ENCODE assay signal across 22 mouse cellular contexts in genomic region chr1:65169536-65169935, GRCm38 (mm10). TPM values are rescaled to one million over a fixed set of nuclear protein-coding genes. Genes with fewer than 3 reads are reported as not detected.
A peak's percentile ranks its signal among the peaks of the same experiment; 100 is the strongest.
DNase-seq lines count a peak whose midpoint lies in the region; ATAC-seq and TF ChIP-seq lines count a peak whose summit lies in the region.
"Had no signal": no experiment of that assay in that cellular context is flagged by ENCODE, and none has a peak within 500 bp of the region (broad histone marks: within the 10 kb centered on the region; RNA-seq: fewer than 3 reads in every experiment).

No protein-coding gene starts in this region.

- 78% methylated on average over 7 of the region's 7 CpGs for WGBS in intestine, embryonic 16.5 days
- WGBS in intestine, embryonic 15.5 days = 76% methylated on average over 7 of the region's 7 CpGs
- 82% methylated on average over 7 of the region's 7 CpGs for WGBS in lung, postnatal 0 days
- WGBS in intestine, postnatal 0 days = 64% methylated on average over 7 of the region's 7 CpGs

- no peak overlapping the region for H3K27ac ChIP-seq in intestine, embryonic 16.5 days (ENCODE audit: low read length)
- H3K27ac ChIP-seq in intestine, embryonic 15.5 days = no peak overlapping the region
- H3K27ac ChIP-seq in lung, postnatal 0 days (ENCODE audit: low read length) = no peak overlapping the region
- peak overlapping the region; percentile 50; the same call in 1 of the 2 replicates for H3K27ac ChIP-seq in intestine, postnatal 0 days (ENCODE audit: low read depth, low read length)
- H3K27ac ChIP-seq: embryonic facial prominence, embryonic 13.5 days; forebrain, embryonic 12.5 days; hindbrain, embryonic 15.5 days had no signal

- H3K4me3 ChIP-seq in intestine, embryonic 16.5 days (ENCODE audit: low read length) = no peak overlapping the region
- no peak overlapping the region for H3K4me3 ChIP-seq in intestine, embryonic 15.5 days (replicated peaks)
- no peak overlapping the region for H3K4me3 ChIP-seq in lung, postnatal 0 days (ENCODE audit: low read depth, low read length)
- no peak overlapping the region for H3K4me3 ChIP-seq in intestine, postnatal 0 days (ENCODE audit: low read depth, low read length)
- H3K4me3 ChIP-seq: embryonic facial prominence, embryonic 13.5 days; forebrain, embryonic 12.5 days; heart, embryonic 12.5 days; hindbrain, embryonic 15.5 days had no signal

- peak; percentile 57; the same call in 1 of the 2 replicates for ATAC-seq in intestine, embryonic 16.5 days
- ATAC-seq in intestine, embryonic 15.5 days = no peak
- ATAC-seq in lung, postnatal 0 days = no peak
- ATAC-seq in intestine, postnatal 0 days = peak; percentile 78
- ATAC-seq: forebrain, embryonic 16.5 days had no signal

- H3K9me3 ChIP-seq in intestine, embryonic 16.5 days (ENCODE audit: control insufficient read depth, low read length) = no peaks in the 10 kb centered on the region
- H3K9me3 ChIP-seq in intestine, embryonic 15.5 days = no peaks in the 10 kb centered on the region
- H3K9me3 ChIP-seq in lung, postnatal 0 days (ENCODE audit: low read length) = no peaks in the 10 kb centered on the region
- H3K9me3 ChIP-seq in intestine, postnatal 0 days (ENCODE audit: control insufficient read depth) = no peaks in the 10 kb centered on the region
- H3K9me3 ChIP-seq: embryonic facial prominence, embryonic 13.5 days; forebrain, embryonic 12.5 days; heart, embryonic 12.5 days; hindbrain, embryonic 15.5 days had no signal

- no peak overlapping the region for H3K9ac ChIP-seq in intestine, embryonic 16.5 days (ENCODE audit: low read depth, low read length)
- H3K9ac ChIP-seq in intestine, embryonic 15.5 days = no peak overlapping the region
- H3K9ac ChIP-seq in lung, postnatal 0 days (replicated peaks; ENCODE audit: low read depth) = no peak overlapping the region
- H3K9ac ChIP-seq in intestine, postnatal 0 days (ENCODE audit: low read depth, low read length) = no peak overlapping the region
- H3K9ac ChIP-seq: embryonic facial prominence, embryonic 13.5 days; forebrain, embryonic 12.5 days; heart, embryonic 12.5 days; hindbrain, embryonic 15.5 days had no signal

- H3K4me1 ChIP-seq in intestine, embryonic 16.5 days (ENCODE audit: control insufficient read depth, insufficient read depth, low read length) = no peaks in the 10 kb centered on the region
- no peaks in the 10 kb centered on the region for H3K4me1 ChIP-seq in intestine, embryonic 15.5 days (replicated peaks)
- no peaks in the 10 kb centered on the region for H3K4me1 ChIP-seq in lung, postnatal 0 days (ENCODE audit: insufficient read depth, low read depth, low read length)
- H3K4me1 ChIP-seq in intestine, postnatal 0 days (replicated peaks; ENCODE audit: control insufficient read depth, insufficient read depth, low read length) = 0 out of 2 replicates have a peak, but pooled peaks cover 3% of the 10 kb centered on the region
- H3K4me1 ChIP-seq: embryonic facial prominence, embryonic 13.5 days had no signal

- TF ChIP-seq CTCF in lung, postnatal 0 days (IDR thresholded peaks at IDR 0.05) = no peak
- no peak for TF ChIP-seq CTCF in intestine, postnatal 0 days (IDR thresholded peaks at IDR 0.05; ENCODE audit: low read depth)

- peaks cover 26% of the 10 kb centered on the region; the same call in 1 of the 2 replicates for H3K36me3 ChIP-seq in intestine, embryonic 16.5 days (ENCODE audit: control insufficient read depth, insufficient read depth, low read length)
- H3K36me3 ChIP-seq in intestine, embryonic 15.5 days = peaks cover 32% of the 10 kb centered on the region
- H3K36me3 ChIP-seq in lung, postnatal 0 days (ENCODE audit: insufficient read depth, low read length) = peaks cover 32% of the 10 kb centered on the region
- H3K36me3 ChIP-seq in intestine, postnatal 0 days (ENCODE audit: control insufficient read depth, insufficient read depth) = peaks cover 67% of the 10 kb centered on the region

- no peak for TF ChIP-seq EP300 in lung, postnatal 0 days (IDR thresholded peaks at IDR 0.05)

- H3K27me3 ChIP-seq in intestine, embryonic 16.5 days (replicated peaks; ENCODE audit: control insufficient read depth, insufficient read depth, low read length) = no peaks in the 10 kb centered on the region
- H3K27me3 ChIP-seq in intestine, embryonic 15.5 days (replicated peaks) = no peaks in the 10 kb centered on the region
- H3K27me3 ChIP-seq in lung, postnatal 0 days (replicated peaks; ENCODE audit: insufficient read depth, low read length) = no peaks in the 10 kb centered on the region
- H3K27me3 ChIP-seq in intestine, postnatal 0 days (replicated peaks; ENCODE audit: control insufficient read depth, insufficient read depth, low read length) = no peaks in the 10 kb centered on the region
- H3K27me3 ChIP-seq: embryonic facial prominence, embryonic 13.5 days; forebrain, embryonic 12.5 days; heart, embryonic 12.5 days; hindbrain, embryonic 15.5 days had no signal

- H3K4me2 ChIP-seq in intestine, embryonic 16.5 days (ENCODE audit: low read depth, low read length) = no peak overlapping the region
- H3K4me2 ChIP-seq in intestine, embryonic 15.5 days (replicated peaks) = no peak overlapping the region
- no peak overlapping the region for H3K4me2 ChIP-seq in lung, postnatal 0 days (replicated peaks; ENCODE audit: low read depth, low read length)
- H3K4me2 ChIP-seq in intestine, postnatal 0 days (replicated peaks; ENCODE audit: low read depth) = no peak overlapping the region
- H3K4me2 ChIP-seq: embryonic facial prominence, embryonic 13.5 days; forebrain, embryonic 12.5 days; heart, embryonic 12.5 days; hindbrain, embryonic 15.5 days had no signal

- DNase-seq in lung, postnatal 36 days = peak; percentile 24
- no peak for DNase-seq in lung, postnatal 0 days (ENCODE audit: low spot score)
- DNase-seq in cerebellum, postnatal 10 days = no peak
- DNase-seq in frontal cortex, adult 2 months (ENCODE audit: extremely low spot score in 1 of 2, low spot score in 1 of 2) = no peak
- DNase-seq: adrenal gland, adult 8-10 months; adrenal gland, postnatal 36 days; cerebellum, adult 11 months; cerebellum, adult 9-10 months; cerebellum, postnatal 36 days; gastrocnemius, postnatal 14 days had no signal

RNA-seq across cellular contexts. Expression of gene Idh1, which starts 16.8 kb away (rescaled TPM):
- 302 and 321 TPM in 2 replicates for polyA plus RNA-seq in intestine, embryonic 16.5 days (2015; fragmentation: Nextera tagmentation; extraction: Ambion mirVana)
- 243 TPM in 2 replicates for polyA plus RNA-seq in intestine, embryonic 15.5 days (2015; fragmentation: Nextera tagmentation; extraction: Ambion mirVana)
- polyA plus RNA-seq in lung, postnatal 0 days (2015; fragmentation: Nextera tagmentation; extraction: Ambion mirVana) = 141 and 143 TPM in 2 replicates
- polyA plus RNA-seq in intestine, postnatal 0 days (2015; fragmentation: Nextera tagmentation; extraction: Ambion mirVana) = 254 and 260 TPM in 2 replicates
- polyA plus RNA-seq in frontal cortex, adult 2 months (2012; rRNA removed) = 38.6 and 47.7 TPM in 2 replicates

RNA-seq across cellular contexts. Expression of gene Pikfyve, which starts 16.9 kb away (rescaled TPM):
- 6.2 and 8.8 TPM in 2 replicates for polyA plus RNA-seq in intestine, embryonic 16.5 days (2015; fragmentation: Nextera tagmentation; extraction: Ambion mirVana)
- 8.3 and 8.6 TPM in 2 replicates for polyA plus RNA-seq in intestine, embryonic 15.5 days (2015; fragmentation: Nextera tagmentation; extraction: Ambion mirVana)
- 6.4 and 6.9 TPM in 2 replicates for polyA plus RNA-seq in lung, postnatal 0 days (2015; fragmentation: Nextera tagmentation; extraction: Ambion mirVana)
- polyA plus RNA-seq in intestine, postnatal 0 days (2015; fragmentation: Nextera tagmentation; extraction: Ambion mirVana) = 6.7 TPM in 2 replicates
- polyA plus RNA-seq in frontal cortex, adult 2 months (2012; rRNA removed) = 12.1 and 13.9 TPM in 2 replicates

RNA-seq across cellular contexts. Expression of gene D630023F18Rik, which starts 46.5 kb away (rescaled TPM):
- 0.34 TPM in 1 of 2 replicates, not detected in the other for polyA plus RNA-seq in intestine, embryonic 16.5 days (2015; fragmentation: Nextera tagmentation; extraction: Ambion mirVana)
- polyA plus RNA-seq in intestine, embryonic 15.5 days (2015; fragmentation: Nextera tagmentation; extraction: Ambion mirVana) = 0.13 and 0.28 TPM in 2 replicates
- 0.10 TPM in 1 of 2 replicates, not detected in the other for polyA plus RNA-seq in lung, postnatal 0 days (2015; fragmentation: Nextera tagmentation; extraction: Ambion mirVana)
- 0.26 and 0.56 TPM in 2 replicates for polyA plus RNA-seq in intestine, postnatal 0 days (2015; fragmentation: Nextera tagmentation; extraction: Ambion mirVana)
- polyA plus RNA-seq in frontal cortex, adult 2 months (2012; rRNA removed) = 7.1 and 9.2 TPM in 2 replicates
- polyA plus RNA-seq: C2C12; hindbrain, embryonic 11.5 days had no signal

RNA-seq across cellular contexts. Expression of gene Gm28845, which starts 50.2 kb away (rescaled TPM):
- not detected in 2 replicates for polyA plus RNA-seq in intestine, embryonic 16.5 days (2015; fragmentation: Nextera tagmentation; extraction: Ambion mirVana)
- polyA plus RNA-seq in intestine, embryonic 15.5 days (2015; fragmentation: Nextera tagmentation; extraction: Ambion mirVana) = not detected in 2 replicates
- polyA plus RNA-seq in lung, postnatal 0 days (2015; fragmentation: Nextera tagmentation; extraction: Ambion mirVana) = not detected in 2 replicates
- not detected in 2 replicates for polyA plus RNA-seq in intestine, postnatal 0 days (2015; fragmentation: Nextera tagmentation; extraction: Ambion mirVana)
- polyA plus RNA-seq in frontal cortex, adult 2 months (2012; rRNA removed) = 0.99 and 1.9 TPM in 2 replicates
- polyA plus RNA-seq: C2C12; embryonic facial prominence, embryonic 13.5 days; forebrain, embryonic 12.5 days; forebrain, embryonic 16.5 days; gonadal fat pad, adult 2 months; heart, embryonic 12.5 days; heart, embryonic 16.5 days; hindbrain, embryonic 11.5 days; hindbrain, embryonic 15.5 days had no signal

Comparison
In these comparisons a context has a peak if more than half of its experiments do, and no peak if none do; other contexts are left out.
1. ATAC-seq: peak in intestine, embryonic 16.5 days (single experiment) and intestine, postnatal 0 days (single experiment); none in intestine, embryonic 15.5 days (single experiment) and lung, postnatal 0 days (single experiment).